Mouse (Mus musculus) MEL (cell line): Measurements from ENCODE around the gene Mrps21.

ENCODE experiments used
- CHD1 ChIP-seq: IDR thresholded peaks from 2 replicates; pipeline ENCODE4 v1.6.1; 2012; ENCODE audit warnings: low read depth, mild to moderate bottlenecking, inconsistent platforms, low read length, improper control_type of control experiment
- CTCF ChIP-seq, 3 experiments: IDR thresholded peaks in 2 of 3; conservative IDR thresholded peaks in 1 of 3; 2 replicates each; pipeline ENCODE4 v1.5.1; 2011 to 2012; ENCODE audit warnings: low read length in 3 of 3, low read depth in 2 of 3, mild to moderate bottlenecking in 2 of 3, improper control_type of control experiment in 1 of 3, inconsistent platforms in 1 of 3, mixed read lengths in 1 of 3, moderate library complexity in 1 of 3; ENCODE audit not compliant: control insufficient read depth in 1 of 3, insufficient read depth in 1 of 3, poor library complexity in 1 of 3, severe bottlenecking in 1 of 3
- GATA1 ChIP-seq: IDR thresholded peaks from 2 replicates; pipeline ENCODE4 v1.6.1; 2011; ENCODE audit warnings: low read depth, low read length, improper control_type of control experiment
- MYC ChIP-seq: IDR thresholded peaks from 2 replicates; pipeline ENCODE4 v1.6.1; 2011; ENCODE audit warnings: low read depth, mild to moderate bottlenecking, low read length, improper control_type of control experiment, moderate library complexity
- POLR2A ChIP-seq, 2 experiments: IDR thresholded peaks; 2 replicates each; pipeline ENCODE4 v1.6.1; 2011 to 2012; ENCODE audit warnings: low read length in 2 of 2, mild to moderate bottlenecking in 2 of 2, control low read depth in 1 of 2, improper control_type of control experiment in 1 of 2, low read depth in 1 of 2, moderate library complexity in 1 of 2; ENCODE audit not compliant: control insufficient read depth in 1 of 2, insufficient read depth in 1 of 2, poor library complexity in 1 of 2
- POLR2AphosphoS2 ChIP-seq: IDR thresholded peaks from 2 replicates; pipeline ENCODE4 v1.6.1; 2011; ENCODE audit warnings: low read length, improper control_type of control experiment
- POLR2AphosphoS5 ChIP-seq: IDR thresholded peaks from 2 replicates; pipeline ENCODE4 v1.6.1; 2012; ENCODE audit warnings: low read depth, borderline replicate concordance, mild to moderate bottlenecking, inconsistent platforms, low read length, moderate library complexity, mixed read lengths
- RAD21 ChIP-seq: IDR thresholded peaks from 2 replicates; pipeline ENCODE4 v1.6.1; 2011; ENCODE audit warnings: mild to moderate bottlenecking, low read depth, low read length, improper control_type of control experiment

GRCm38 (mm10) chr3:95855502-95856089, 15.7 kb downstream of the Mrps21 start, which contains the start of gene Prpf3:
- no peak for TF ChIP-seq CHD1
- TF ChIP-seq GATA1: no peak
- TF ChIP-seq POLR2AphosphoS5: peak; percentile 95; the same call in 1 of the 2 replicates
- TF ChIP-seq RAD21: no peak
- TF ChIP-seq MYC: no peak
- TF ChIP-seq POLR2AphosphoS2: no peak
- 0 out of 6 replicates have a peak, but pooled peaks of 1 of the 3 experiments have one; percentile 3 for TF ChIP-seq CTCF (IDR thresholded peaks at IDR 0.05 in 2 of 3, conservative IDR thresholded peaks at IDR 0.05 in 1 of 3; ENCODE audit: control insufficient read depth in 1 of 3, insufficient read depth in 1 of 3, low read depth in 2 of 3, low read length in 3 of 3, poor library complexity in 1 of 3, severe bottlenecking in 1 of 3)
- peak; percentile 98 to 100 for TF ChIP-seq POLR2A (IDR thresholded peaks at IDR 0.05; ENCODE audit: control insufficient read depth in 1 of 2, insufficient read depth in 1 of 2, low read depth in 1 of 2, low read length in 2 of 2, poor library complexity in 1 of 2)
